Mouse (Mus musculus): ENCODE results near the gene Zfp277. TPM values are rescaled to one million over a fixed set of nuclear protein-coding genes. Genes with fewer than 3 reads are reported as not detected.
A peak's percentile ranks its signal among the peaks of the same experiment; 100 is the strongest.

Gene Zfp277
- polyA plus RNA-seq, 1 experiment from 2014 or later = 31.0 TPM

- no peak for ATAC-seq (ENCODE audit: low read depth)
- H3K27ac ChIP-seq (replicated peaks) = peak overlapping the region; percentile 72
- H3K4me2 ChIP-seq = 0 out of 2 replicates have a peak overlapping the region, but pooled peaks have one; percentile 2
Observed at GRCm38 (mm10) chr12:40462693-40463235, 17.1 kb upstream of the Zfp277 start.

DNA sequence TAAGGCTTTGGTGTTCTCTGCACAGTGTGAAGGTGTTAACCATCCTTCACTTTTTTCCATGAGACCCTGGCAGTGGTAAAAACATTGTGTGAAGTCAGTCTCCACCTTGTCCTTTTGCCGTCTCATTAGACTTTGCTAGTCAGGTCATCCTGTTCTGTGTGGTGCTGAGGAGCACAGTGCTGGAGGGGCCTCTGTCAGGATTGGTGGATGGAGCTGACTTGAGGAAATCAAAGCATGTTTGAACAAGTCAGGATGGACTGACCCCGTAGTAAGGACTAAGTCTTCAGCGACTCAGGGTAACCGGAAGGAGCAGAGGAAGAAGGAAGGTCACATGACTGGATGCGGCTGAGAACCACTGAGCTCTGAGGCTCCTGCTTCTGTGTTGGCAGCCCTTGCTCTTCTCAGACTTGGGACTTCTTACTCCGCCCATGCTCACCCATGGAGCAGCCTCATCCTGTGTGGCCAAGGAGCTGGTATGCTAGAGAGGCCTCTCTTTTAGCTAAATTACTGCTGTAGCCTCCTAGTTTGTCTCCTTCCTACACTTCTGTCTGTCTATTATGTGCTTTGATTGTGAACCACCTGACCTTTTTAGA, 14.1 kb upstream of the Zfp277 start:
- peaks cover 42% of the 10 kb centered on the region for H3K4me1 ChIP-seq (replicated peaks)
- no peaks in the 10 kb centered on the region for H3K36me3 ChIP-seq
- H3K9me3 ChIP-seq = no peaks in the 10 kb centered on the region
- no peak overlapping the region for H3K4me2 ChIP-seq
- no peak for ATAC-seq (ENCODE audit: low read depth)
- no peaks in the 10 kb centered on the region for H3K27me3 ChIP-seq
- 81% methylated on average over 6 of the region's 6 CpGs for WGBS
- no peak overlapping the region for H3K9ac ChIP-seq
- no peak overlapping the region for H3K4me3 ChIP-seq
- peak overlapping the region; percentile 40 for H3K27ac ChIP-seq (replicated peaks)

More at GRCm38 (mm10) chr12:40462693-40463235, 17.1 kb upstream of the Zfp277 start:
- H3K36me3 ChIP-seq = no peaks in the 10 kb centered on the region
- 31% methylated on average over 7 of the region's 7 CpGs for WGBS
- H3K4me1 ChIP-seq (replicated peaks) = peaks cover 58% of the 10 kb centered on the region
- H3K4me3 ChIP-seq = no peak overlapping the region
- H3K9me3 ChIP-seq = no peaks in the 10 kb centered on the region
- H3K9ac ChIP-seq = no peak overlapping the region
- H3K27me3 ChIP-seq = no peaks in the 10 kb centered on the region

- Histone ChIP-seq H3K36me3 (no peaks in the 10 kb centered on the region), H3K4me3 (no peak overlapping the region), H3K27me3 (no peaks in the 10 kb centered on the region), H3K9ac (no peak overlapping the region), H3K27ac (replicated peaks) (peak overlapping the region; percentile 40; the same call in 1 of the 2 replicates), H3K4me2 (no peak overlapping the region), H3K9me3 (no peaks in the 10 kb centered on the region), H3K4me1 (replicated peaks) (peaks cover 34% of the 10 kb centered on the region)
- ATAC-seq (ENCODE audit: low read depth) = no peak
- 79% methylated on average over 3 of the region's 3 CpGs for WGBS
Observed at GRCm38 (mm10) chr12:40458977-40459376, 13.3 kb upstream of the Zfp277 start.

DNA sequence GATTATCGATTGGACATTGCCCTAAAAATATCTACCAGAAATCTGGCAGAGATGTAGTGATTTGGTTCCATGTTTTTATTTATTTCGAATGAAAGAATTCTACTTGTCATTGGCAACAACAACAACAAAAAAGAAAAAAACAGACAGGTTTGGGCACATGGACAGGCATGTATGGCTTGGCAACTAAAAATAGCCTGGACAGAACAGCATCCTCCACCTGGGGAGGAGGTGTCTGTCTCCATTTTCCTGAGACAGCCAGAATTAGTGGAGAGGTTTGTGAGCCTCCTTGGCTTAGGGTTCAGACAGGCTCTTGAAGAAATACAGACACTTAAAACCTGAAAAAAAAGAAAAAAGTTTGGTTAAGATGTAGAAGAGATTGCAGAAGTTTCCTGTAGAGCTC, 10.8 kb upstream of the Zfp277 start:
- no peak for ATAC-seq (ENCODE audit: low read depth)
- 93% methylated on average over 2 of the region's 2 CpGs for WGBS
- no peaks in the 10 kb centered on the region for H3K9me3 ChIP-seq
- H3K9ac ChIP-seq = no peak overlapping the region
- H3K4me3 ChIP-seq = no peak overlapping the region
- H3K4me1 ChIP-seq (replicated peaks) = peaks cover 18% of the 10 kb centered on the region; the same call in 1 of the 2 replicates
- H3K27ac ChIP-seq (replicated peaks) = no peak overlapping the region
- no peak overlapping the region for H3K4me2 ChIP-seq
- H3K27me3 ChIP-seq = no peaks in the 10 kb centered on the region
- H3K36me3 ChIP-seq = no peaks in the 10 kb centered on the region; the same call in 1 of the 2 replicates

- Histone ChIP-seq H3K4me1 (replicated peaks) (peaks cover 36% of the 10 kb centered on the region), H3K4me2 (peak overlapping the region; percentile 20), H3K36me3 (no peaks in the 10 kb centered on the region; the same call in 1 of the 2 replicates), H3K9ac (no peak overlapping the region), H3K4me3 (no peak overlapping the region), H3K9me3 (no peaks in the 10 kb centered on the region), H3K27me3 (no peaks in the 10 kb centered on the region), H3K27ac (replicated peaks) (no peak overlapping the region)
- no peak for ATAC-seq (ENCODE audit: low read depth)
- 84% methylated on average over 9 of the region's 9 CpGs for WGBS
Observed at GRCm38 (mm10) chr12:40449119-40449795, 3.6 kb upstream of the Zfp277 start.

DNA sequence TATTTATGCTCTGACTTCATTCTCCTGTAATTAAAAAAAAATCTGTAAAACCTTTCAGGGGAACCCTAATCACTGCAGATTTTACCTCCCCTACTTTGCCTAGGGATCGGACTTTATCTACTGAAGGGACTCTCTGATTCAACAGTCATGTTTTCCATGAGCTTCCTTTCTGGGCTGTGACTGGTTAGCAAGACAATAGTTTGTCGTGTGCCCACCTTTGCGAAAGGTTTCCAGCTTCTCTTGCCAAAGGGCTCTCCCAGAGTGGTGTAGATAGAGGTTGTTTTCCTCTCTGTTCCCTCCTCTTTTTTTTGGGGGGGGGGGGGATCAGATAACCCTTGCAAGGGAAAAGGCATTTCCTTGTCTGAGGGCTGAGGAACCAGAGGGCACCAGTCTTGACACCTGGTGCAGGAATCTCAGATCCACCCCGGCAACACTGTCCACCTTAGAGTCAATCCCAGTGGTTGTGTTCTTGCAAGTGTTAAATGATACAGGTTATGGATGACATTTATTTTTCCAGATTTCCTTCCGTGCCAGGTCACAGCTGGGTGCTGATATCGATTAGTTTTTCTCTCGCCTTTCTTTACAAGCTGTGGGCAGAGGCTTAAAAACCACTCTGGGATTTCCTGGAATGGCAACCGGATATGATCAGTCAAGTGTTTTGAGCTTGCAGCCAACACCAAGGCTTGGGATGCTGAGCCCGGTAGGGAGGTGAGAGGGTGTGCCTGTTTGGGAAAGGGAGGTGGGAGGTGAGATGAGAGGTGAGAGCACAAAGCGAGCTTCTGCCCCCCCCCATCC, 2.1 kb upstream of the Zfp277 start:
- no peaks in the 10 kb centered on the region; the same call in 1 of the 2 replicates for H3K36me3 ChIP-seq
- H3K9ac ChIP-seq = peak overlapping the region; percentile 90
- H3K27me3 ChIP-seq = no peaks in the 10 kb centered on the region
- peak overlapping the region; percentile 70 for H3K4me3 ChIP-seq
- H3K27ac ChIP-seq (replicated peaks) = peak overlapping the region; percentile 95
- no peak for ATAC-seq (ENCODE audit: low read depth)
- no peaks in the 10 kb centered on the region for H3K9me3 ChIP-seq
- H3K4me1 ChIP-seq (replicated peaks) = peaks cover 36% of the 10 kb centered on the region
- peak overlapping the region; percentile 75 for H3K4me2 ChIP-seq
- 13% methylated on average over 10 of the region's 10 CpGs for WGBS

- H3K27me3 ChIP-seq = no peaks in the 10 kb centered on the region
- WGBS = under 1% methylated on average over 44 of the region's 44 CpGs
- peaks cover 36% of the 10 kb centered on the region for H3K4me1 ChIP-seq (replicated peaks)
- peak overlapping the region; percentile 75 for H3K4me2 ChIP-seq
- no peaks in the 10 kb centered on the region for H3K9me3 ChIP-seq
- no peaks in the 10 kb centered on the region for H3K36me3 ChIP-seq
- H3K9ac ChIP-seq = peak overlapping the region; percentile 90
- peak overlapping the region; percentile 70 for H3K4me3 ChIP-seq
- peak overlapping the region; percentile 95 for H3K27ac ChIP-seq (replicated peaks)
- ATAC-seq (ENCODE audit: low read depth) = peak; percentile 21
Observed at GRCm38 (mm10) chr12:40446450-40447381, 1.0 kb upstream of the Zfp277 start.

GRCm38 (mm10) chr12:40445206-40445605, 496 bp downstream of the Zfp277 start:
- no peaks in the 10 kb centered on the region for H3K9me3 ChIP-seq
- H3K4me3 ChIP-seq = peak overlapping the region; percentile 70
- no peaks in the 10 kb centered on the region for H3K27me3 ChIP-seq
- peak; percentile 12 for ATAC-seq (ENCODE audit: low read depth)
- peaks cover 32% of the 10 kb centered on the region for H3K4me1 ChIP-seq (replicated peaks)
- peak overlapping the region; percentile 76 for H3K4me2 ChIP-seq
- no peaks in the 10 kb centered on the region for H3K36me3 ChIP-seq
- H3K9ac ChIP-seq = peak overlapping the region; percentile 75
- H3K27ac ChIP-seq (replicated peaks) = no peak overlapping the region; the same call in 1 of the 2 replicates
- WGBS = under 1% methylated on average over 16 of the region's 16 CpGs

GRCm38 (mm10) chr12:40438049-40438448, 7.7 kb downstream of the Zfp277 start:
- H3K9me3 ChIP-seq = no peaks in the 10 kb centered on the region
- H3K4me2 ChIP-seq = no peak overlapping the region
- no peaks in the 10 kb centered on the region for H3K27me3 ChIP-seq
- H3K4me3 ChIP-seq = no peak overlapping the region
- H3K27ac ChIP-seq (replicated peaks) = no peak overlapping the region
- no peaks in the 10 kb centered on the region for H3K36me3 ChIP-seq
- peaks cover 12% of the 10 kb centered on the region for H3K4me1 ChIP-seq (replicated peaks)
- WGBS = 5% methylated on average over 2 of the region's 2 CpGs
- no peak for ATAC-seq (ENCODE audit: low read depth)
- H3K9ac ChIP-seq = no peak overlapping the region

GRCm38 (mm10) chr12:40434101-40434500, 11.6 kb downstream of the Zfp277 start:
- H3K4me2 ChIP-seq = no peak overlapping the region
- H3K4me1 ChIP-seq (replicated peaks) = peaks cover 32% of the 10 kb centered on the region
- H3K27me3 ChIP-seq = no peaks in the 10 kb centered on the region
- whole genome bisulfite sequencing = 42% methylated on average over 3 of the region's 3 CpGs
- H3K27ac ChIP-seq (replicated peaks) = no peak overlapping the region
- no peaks in the 10 kb centered on the region for H3K9me3 ChIP-seq
- ATAC-seq (ENCODE audit: low read depth) = no peak
- no peak overlapping the region for H3K4me3 ChIP-seq
- no peak overlapping the region for H3K9ac ChIP-seq
- no peaks in the 10 kb centered on the region for H3K36me3 ChIP-seq

- no peaks in the 10 kb centered on the region for H3K27me3 ChIP-seq
- peaks cover 19% of the 10 kb centered on the region for H3K4me1 ChIP-seq (replicated peaks)
- no peak overlapping the region for H3K4me2 ChIP-seq
- no peak overlapping the region for H3K9ac ChIP-seq
- 0 out of 2 replicates have a peak overlapping the region, but pooled peaks have one; percentile 9 for H3K27ac ChIP-seq (replicated peaks)
- no peaks in the 10 kb centered on the region for H3K9me3 ChIP-seq
- H3K4me3 ChIP-seq = no peak overlapping the region
- WGBS = 54% methylated on average over 5 of the region's 5 CpGs
- ATAC-seq (ENCODE audit: low read depth) = no peak
- H3K36me3 ChIP-seq = no peaks in the 10 kb centered on the region
Observed at GRCm38 (mm10) chr12:40431075-40431474, 14.6 kb downstream of the Zfp277 start.
